Mouse (Mus musculus) urinary bladder, postnatal 36 days (tissue): Measurements from ENCODE around the gene Tinf2.

Experiments used
- DNase-seq, 2 experiments: peaks; one replicate each; pipeline ENCODE4 v3.0.0; 2022; ENCODE audit warnings: low spot score in 2 of 2, mixed read lengths in 1 of 2

Gene Tinf2

DNA sequence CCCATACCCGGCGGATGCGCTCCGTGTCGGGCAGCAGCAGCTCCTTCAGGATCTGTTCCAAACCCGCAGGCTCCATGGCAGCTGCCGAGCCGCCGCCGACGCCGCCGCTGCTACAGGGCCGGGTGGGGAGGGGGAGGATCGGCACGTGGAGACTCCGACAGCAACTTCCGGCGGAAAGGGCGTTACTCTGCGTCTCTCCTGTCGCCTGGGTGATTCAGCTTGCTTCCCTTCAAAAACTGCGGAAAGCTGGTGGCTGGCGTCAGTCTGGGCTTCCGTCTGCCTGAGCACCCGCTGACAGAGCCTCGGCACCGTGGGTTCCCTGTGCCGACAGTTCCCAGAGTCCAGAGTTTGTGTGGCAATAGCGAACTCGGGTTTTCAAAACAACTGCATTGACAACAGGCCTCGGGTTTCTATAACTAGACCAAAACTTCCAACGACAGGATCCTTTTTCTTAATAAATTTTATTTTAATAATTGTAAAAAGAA, 46.1 kb downstream of the Tinf2 start, which contains the start of gene Ipo4:
Gene Ipo4, minus strand, starts transcription at position 435 of the 485 bp plus-strand sequence.
- DNase-seq: peak; percentile 79 to 89

GRCm38 (mm10) chr14:55634874-55635522, 46.6 kb downstream of the Tinf2 start:
- peak in 1 of 2 experiments; percentile 35 for DNase-seq

DNA sequence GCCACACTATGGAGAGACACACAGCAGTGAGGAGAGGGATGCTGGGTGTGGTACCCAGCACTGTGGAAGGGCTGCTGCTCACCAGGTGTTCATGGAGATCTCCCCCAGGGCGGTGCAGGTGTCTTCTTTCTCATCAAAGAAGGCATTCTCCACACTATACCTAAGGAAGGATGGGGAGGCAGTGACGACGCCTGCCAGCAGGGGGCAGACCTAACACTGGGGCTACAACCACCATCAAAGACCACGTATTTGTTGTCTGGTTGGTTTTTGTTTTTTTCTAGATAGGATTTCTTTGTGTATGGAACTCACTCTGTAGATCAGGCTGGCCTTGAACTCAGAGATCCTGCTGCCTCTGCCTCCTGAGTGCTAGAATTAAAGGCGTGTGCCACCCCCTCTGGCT, 52.3 kb downstream of the Tinf2 start:
- DNase-seq: peak; percentile 32 to 43

GRCm38 (mm10) chr14:55628077-55628827, 53.4 kb downstream of the Tinf2 start:
- no peak for DNase-seq
